Mouse (Mus musculus) E14TG2a.4 (cell line): ENCODE results near the gene Trappc6b.

ENCODE experiments used
- CTCF ChIP-seq: conservative IDR thresholded peaks from 2 replicates; pipeline ENCODE4 v1.5.1; 2014; ENCODE audit warnings: low read length
- NANOG ChIP-seq: IDR thresholded peaks from 2 replicates; pipeline ENCODE4 v1.6.1; 2014; ENCODE audit warnings: borderline replicate concordance, low read length, mixed read lengths
- POU5F1 ChIP-seq: IDR thresholded peaks from 2 replicates; pipeline ENCODE4 v1.6.1; 2014; ENCODE audit warnings: low read length, borderline replicate concordance

DNA sequence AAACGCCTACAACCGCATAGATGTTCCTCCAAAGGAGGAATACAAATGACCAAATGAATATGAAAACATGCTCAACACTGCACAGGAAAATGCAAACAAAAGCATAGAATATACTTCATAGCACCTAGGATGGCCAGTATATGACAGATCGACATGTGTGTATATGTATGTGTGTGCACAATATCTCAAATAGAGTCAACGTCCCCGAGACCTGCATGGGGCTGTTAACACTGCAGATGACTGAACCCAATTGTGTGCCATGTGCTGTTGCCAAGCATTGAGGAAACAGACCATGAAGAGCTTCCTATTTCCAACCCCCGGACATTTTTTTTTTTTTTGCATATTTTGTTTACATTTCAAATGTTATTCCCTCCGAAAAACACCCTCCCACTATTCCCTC lies 20.4 kb downstream of the Trappc6b start:
- TF ChIP-seq CTCF: no peak
- no peak for TF ChIP-seq NANOG
- no peak for TF ChIP-seq POU5F1
